Mouse (Mus musculus): Measurements from ENCODE around the gene Vmn1r44.
"Not testable (repeated sequence)": the region's sequence is repeated elsewhere in the genome, so short reads cannot be mapped to it uniquely, and the experiment has no call there.

The Vmn1r44 gene

DNA sequence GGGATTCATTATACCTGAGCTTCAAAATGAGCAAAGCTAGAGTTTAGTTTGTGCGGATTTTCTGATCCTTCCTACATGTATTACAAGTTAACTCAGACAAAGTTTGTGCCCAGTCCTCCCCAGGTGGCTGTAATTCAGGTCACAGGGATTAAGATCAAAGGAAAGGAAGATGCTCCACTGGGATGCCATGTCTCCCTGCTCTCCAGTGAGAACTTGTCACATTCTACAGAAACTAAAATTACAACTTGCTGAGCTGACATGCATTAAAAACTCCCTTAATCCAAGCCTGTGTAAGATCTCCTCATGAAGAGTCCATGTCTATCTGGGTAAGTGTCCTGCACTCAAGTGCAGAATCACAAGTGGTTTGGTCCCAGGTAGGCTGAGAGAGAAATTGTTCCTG is at the start of gene Vmn1r44:
TSS of gene Vmn1r44 (plus strand) at position 301 of the 400 bp plus-strand sequence.
- no peak for DNase-seq (ENCODE audit: low read depth, low spot score)

DNA sequence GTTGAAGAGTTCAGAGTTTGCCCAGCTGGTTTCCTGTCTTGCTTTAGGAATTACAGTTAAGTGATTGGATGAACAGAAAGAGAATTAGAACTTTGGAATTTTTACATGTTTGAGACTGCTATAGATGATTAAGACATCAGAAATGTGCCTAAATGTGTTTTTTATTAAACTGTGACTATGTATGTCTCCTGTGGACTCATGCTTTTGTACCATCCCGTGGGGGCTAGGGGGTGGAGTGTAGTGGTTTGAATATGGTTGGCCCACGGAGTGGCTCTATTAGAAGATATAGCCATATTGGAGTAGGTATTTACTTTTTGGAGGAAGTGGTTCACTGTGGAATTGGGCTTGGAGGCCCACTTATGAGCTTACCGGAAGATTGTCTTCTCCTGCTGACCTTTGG is 25.9 kb upstream of the Vmn1r44 start:
- DNase-seq (ENCODE audit: low read depth, low spot score): no peak

DNA sequence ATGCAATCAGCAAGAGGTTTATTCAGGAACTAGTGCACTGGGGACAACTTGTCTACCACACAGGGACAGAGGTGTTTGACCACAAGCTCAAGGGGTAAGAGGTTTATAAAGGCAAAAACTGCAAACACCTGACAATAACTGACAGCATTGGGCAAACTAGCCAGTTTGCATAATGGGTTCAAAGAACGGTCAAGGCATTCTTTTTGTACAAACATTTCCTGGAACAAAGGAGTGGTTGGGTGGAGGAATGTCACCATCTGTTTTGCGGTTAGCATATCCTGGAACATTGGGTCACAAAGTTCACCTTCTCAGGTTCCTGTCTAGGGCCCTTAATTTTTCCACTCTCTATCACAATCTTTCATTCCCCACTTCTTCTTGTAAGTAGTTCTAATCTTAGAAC is 23.6 kb upstream of the Vmn1r44 start:
- no peak for DNase-seq (ENCODE audit: low read depth, low spot score)

DNA sequence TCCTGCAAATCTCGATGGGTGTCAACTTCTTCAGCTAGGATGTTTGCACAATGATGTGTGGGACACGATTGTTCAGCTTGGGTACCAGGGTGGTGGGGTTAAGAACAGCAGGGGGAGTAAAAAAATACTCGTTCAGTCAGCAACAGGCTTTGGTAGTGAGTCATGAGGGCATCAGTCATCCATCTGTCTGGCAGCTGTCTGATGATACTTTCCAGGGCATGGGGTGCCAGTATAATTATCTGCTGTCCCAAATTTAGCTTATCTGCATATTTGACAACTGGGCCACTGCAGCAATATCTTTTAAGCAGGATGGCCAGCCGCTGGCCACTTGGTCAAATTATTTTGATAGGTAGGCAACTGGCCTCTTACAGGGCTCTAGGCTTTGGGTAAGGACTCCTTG is 19.7 kb upstream of the Vmn1r44 start:
- DNase-seq (ENCODE audit: low read depth, low spot score): no peak

DNA sequence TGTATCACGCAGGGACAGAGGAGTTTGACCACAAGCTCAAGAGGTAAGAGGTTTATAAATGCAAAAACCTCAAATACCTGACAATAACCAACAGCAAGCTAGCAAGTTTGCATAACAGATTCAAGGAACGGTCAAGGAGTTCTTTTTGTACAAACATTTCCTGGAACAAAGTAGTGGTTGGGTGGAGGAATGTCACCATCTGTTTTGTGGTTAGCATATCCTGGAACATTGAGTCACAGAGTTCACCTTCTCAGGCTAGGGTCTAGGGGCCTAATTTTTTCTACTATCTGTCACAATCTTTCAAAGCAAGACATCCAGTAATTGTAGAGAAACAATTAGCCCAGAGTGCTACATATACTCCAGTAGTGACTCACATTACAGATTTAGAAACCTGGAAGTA is 16.2 kb upstream of the Vmn1r44 start:
- no peak for DNase-seq (ENCODE audit: low read depth, low spot score)

DNA sequence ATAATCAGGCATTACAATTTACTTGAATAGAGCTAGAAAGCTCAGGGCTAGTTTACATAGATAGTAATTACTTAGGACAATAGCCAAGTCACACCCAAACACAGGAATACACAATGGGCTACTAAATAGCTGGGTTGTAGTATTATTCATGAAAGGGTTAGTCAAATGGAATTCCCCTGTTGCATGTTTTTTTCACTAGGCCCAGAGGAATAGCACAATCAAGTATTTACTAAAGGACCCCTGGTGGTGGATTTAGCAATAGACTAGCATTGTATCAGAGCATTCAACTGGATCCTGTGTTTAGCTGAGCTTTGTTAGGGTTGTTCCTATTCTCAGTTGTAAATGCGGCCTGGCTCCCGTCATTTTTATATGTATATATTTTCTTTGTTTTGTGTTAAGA is 15.5 kb upstream of the Vmn1r44 start:
- DNase-seq (ENCODE audit: low read depth, low spot score): no peak

DNA sequence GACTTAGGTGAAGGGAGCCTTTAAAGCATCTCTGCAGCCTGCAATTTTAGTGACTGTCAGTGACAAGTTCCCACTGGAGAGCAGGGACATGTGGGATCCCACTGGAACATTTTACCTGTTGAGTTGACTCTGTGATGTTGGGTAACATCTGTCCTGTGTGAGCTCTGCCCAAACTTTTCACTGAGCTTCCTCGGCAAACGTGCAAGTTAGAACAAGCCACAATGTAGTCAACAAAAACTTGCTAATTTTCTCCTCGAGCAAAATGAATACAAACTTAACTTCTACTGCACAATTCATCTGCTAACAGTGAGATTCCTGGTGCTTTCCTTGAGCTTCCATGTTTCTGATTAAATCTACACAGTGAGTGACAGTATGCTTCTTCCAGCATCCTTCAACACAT is 7.1 kb upstream of the Vmn1r44 start, which contains the start of the genes Vmn1r42 and Vmn1r43:
TSS of gene Vmn1r42 (minus strand) at position 101 of the 400 bp plus-strand sequence.
TSS of gene Vmn1r43 (minus strand) at position 101 of the 400 bp plus-strand sequence.
- DNase-seq (ENCODE audit: low read depth, low spot score): not testable (repeated sequence)

DNA sequence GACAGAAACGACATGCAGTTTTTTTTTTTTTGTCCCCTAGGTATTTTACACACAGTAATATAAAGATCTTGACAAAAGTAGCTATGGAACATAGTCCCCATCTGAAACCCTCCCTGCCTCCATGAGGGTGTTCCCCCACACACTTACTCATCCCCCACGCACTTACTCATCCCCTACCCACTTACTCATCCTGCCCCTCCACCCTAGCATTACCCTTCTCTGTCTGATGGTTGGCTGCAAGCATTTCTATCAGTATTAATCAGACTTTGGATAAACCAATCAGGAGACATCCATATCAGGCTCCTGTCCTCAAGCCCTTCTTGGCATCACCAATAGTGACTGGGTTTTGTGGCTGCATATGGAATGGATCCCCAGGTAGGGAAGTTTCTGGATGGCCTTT is 6.5 kb upstream of the Vmn1r44 start:
- no peak for DNase-seq (ENCODE audit: low read depth, low spot score)

DNA sequence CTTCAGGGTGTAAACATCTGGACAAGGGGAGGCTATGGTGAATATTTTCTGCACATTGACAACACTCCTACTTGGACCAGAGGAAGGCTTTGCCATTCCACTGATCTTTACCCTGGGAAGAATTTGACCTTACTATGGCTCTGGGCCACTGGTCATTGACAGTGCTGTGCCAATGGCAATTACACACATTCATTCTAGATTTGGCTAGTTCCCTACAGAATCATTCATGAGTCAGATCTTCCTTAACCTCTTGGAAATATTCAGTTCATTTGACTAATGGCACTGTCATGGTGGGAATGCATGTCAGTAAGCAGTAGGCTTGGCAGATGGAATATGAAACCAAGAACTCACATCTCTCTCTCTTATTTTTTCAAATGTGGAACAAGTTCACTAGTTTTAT is 2.6 kb upstream of the Vmn1r44 start:
- DNase-seq (ENCODE audit: low read depth, low spot score): no peak

DNA sequence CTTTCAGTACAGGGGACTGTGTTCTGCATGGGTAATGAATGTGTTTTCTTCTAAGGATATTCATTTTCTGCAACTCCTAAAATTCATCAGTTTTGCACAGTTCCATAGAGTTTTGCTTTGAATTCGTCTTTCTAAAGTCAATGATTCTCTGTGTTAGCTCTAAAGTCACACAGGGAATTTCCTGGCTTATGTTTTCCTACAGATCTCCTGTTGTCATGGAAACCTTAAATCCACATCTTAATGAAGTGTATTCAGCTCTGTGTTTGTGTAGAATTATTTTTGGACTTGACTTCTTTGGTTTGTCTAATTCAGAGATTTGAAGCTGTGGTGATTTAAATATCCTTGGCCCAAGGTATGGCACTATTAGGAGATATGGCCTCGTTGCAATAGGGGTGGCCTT is 352 bp downstream of the Vmn1r44 start:
- DNase-seq (ENCODE audit: low read depth, low spot score): no peak

DNA sequence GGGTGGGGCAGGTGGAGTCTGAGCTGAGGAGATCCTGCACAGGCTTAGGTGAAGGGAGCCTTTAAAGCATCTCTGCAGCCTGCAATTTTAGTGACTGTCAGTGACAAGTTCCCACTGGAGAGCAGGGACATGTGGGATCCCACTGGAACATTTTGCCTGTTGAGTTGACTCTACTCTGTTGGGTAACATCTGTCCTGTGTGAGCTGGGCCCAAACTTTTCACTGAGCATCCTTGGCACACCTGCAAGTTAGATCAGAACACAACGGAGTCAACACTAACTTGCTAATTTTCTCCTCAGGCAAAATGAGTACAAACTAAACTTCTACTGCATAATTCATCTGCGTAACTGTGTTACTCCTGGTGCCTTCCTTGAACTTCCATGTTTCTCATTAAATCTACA is 57.0 kb downstream of the Vmn1r44 start, which contains the start of gene Vmn1r45:
TSS of gene Vmn1r45 (minus strand) at position 101 of the 400 bp plus-strand sequence.
- DNase-seq (ENCODE audit: low read depth, low spot score): not testable (repeated sequence)

DNA sequence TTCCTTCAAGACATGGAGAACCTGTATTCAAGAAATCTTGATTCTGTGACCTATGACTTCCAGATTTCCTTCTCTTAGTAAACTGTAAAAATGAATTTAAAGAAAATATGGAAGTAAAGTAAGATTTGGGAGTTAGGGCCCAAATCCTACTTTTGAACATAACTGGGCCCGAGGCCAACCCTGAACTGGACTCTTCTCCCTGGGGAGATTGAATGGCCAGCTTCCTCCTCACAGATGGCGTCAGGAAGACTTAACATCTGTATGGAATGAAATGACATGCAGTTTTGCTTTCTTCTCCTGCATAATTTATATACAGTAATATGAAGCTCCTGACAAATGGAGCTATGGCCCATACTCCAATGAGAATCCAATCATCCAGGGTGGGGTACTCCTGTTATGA is 57.5 kb downstream of the Vmn1r44 start:
- DNase-seq (ENCODE audit: low read depth, low spot score): no peak
